Mouse (Mus musculus) B cell, adult 2 months (primary cell): Measurements from ENCODE around the gene As3mt.
A peak's percentile ranks its signal among the peaks of the same experiment; 100 is the strongest.

Experiments used
- DNase-seq, 2 experiments: peaks; one replicate each; pipeline ENCODE4 v3.0.0; 2022

As3mt gene

DNA sequence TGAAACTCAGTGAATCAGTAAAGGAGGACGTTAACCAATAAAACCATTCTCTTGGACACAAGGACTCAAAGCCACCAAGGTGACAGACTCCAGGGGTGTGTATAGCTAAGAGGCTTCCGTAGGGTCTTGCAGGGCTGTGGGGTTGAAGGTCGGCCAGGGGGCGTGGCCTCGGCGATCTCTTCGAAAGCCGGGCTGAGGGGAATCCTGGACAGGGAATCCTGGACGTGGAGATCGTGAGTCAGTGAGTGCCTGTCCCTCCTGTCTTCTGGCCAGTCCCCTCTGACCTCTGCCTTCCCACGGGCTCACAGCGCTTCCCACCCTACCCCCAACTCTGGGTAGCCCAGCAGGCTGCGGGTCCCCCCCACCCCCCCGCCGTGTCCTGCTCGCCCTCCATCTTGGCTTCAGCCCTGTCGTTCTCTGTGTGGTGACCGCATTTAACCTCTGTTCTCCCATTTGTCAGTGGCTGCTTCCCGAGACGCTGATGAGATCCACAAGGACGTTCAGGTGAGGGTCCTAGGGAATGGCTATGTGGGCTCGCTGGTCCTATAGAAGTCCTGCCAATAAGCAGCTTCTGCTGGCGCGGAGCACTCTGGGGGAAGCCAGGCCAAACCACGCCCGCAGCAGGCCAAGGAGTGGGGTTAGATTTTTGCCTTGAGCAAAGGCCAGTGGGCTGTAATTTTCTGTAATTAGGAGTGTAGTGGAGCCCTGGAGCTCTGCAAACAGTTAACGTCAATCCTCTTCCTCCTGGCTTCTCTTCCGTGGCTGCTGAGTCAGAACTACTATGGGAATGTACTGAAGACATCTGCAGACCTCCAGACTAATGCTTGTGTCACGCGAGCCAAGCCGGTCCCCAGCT, at the start of gene As3mt:
Gene As3mt, plus strand, starts transcription at position 163 of the 856 bp plus-strand sequence.
- peak; percentile 74 for DNase-seq

DNA sequence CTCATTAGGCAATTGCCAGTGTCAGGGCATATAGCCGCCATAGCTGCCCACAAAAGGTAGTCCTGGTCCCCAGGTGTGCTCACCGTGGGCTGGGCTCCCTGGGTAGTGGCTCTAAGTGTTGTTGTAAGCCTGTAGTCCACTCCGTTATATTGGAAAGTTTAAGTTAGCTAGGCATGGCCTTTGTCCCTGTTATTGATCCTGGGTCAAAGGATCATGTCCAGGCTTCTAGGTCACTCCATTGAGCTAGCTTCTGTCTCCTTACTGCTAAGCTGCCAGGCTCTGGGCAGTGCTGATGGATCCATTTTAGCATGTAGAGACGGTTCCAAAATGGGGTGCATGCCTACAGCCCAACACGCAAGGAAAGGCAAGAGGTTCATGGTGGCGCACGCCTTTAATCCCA, 48.9 kb upstream of the As3mt start:
- DNase-seq: no peak

GRCm38 (mm10) chr19:46658851-46659250, 48.4 kb upstream of the As3mt start:
- DNase-seq: no peak

GRCm38 (mm10) chr19:46661511-46661910, 45.7 kb upstream of the As3mt start:
- no peak for DNase-seq

- DNase-seq: no peak
These were observed 45.0 kb upstream of the As3mt start for GRCm38 (mm10) chr19:46662214-46662613.

DNA sequence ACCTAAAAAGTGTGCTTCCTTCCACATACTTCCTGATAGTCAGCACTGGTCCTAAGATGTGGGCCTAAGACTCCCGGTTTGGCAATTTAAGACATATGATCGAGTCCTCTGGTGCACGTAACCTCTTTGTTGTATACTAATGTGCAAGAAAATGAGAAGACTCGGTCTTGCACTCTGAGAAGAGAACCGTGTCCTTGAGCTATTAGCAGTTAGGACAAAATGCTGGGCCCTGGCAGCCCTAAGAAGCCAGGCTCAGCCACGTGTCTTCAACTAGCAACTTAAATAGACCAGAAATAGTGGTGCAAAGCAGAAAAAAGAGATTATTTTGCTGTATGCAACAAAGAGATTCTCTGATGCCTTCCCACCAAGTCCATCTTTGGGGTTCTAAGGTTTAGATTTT, 44.5 kb upstream of the As3mt start:
- DNase-seq: no peak

- no peak for DNase-seq
These were observed 41.8 kb upstream of the As3mt start for GRCm38 (mm10) chr19:46665474-46665873.

DNA sequence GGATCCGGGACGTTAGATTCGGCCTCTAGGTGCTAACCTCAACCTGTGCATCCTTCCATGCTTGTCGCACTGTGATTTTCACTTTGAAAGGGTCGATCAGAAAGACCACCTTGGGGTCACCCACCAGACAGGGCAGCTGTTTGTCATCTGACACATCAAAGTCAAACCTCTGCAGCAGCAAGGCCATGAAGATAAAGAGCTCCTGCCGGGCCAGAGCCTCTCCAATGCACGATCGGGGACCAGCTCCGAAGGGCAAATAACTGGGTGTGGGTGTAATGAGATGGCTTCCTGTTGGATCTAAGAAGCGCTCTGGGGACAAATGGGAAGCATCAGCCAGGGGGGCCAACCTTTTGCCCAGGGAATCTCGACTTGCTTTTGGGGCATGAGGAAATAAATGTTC, 40.0 kb upstream of the As3mt start:
- DNase-seq: no peak

GRCm38 (mm10) chr19:46668263-46668662, 39.0 kb upstream of the As3mt start:
- no peak for DNase-seq

GRCm38 (mm10) chr19:46669802-46670201, 37.5 kb upstream of the As3mt start:
- DNase-seq: no peak

DNA sequence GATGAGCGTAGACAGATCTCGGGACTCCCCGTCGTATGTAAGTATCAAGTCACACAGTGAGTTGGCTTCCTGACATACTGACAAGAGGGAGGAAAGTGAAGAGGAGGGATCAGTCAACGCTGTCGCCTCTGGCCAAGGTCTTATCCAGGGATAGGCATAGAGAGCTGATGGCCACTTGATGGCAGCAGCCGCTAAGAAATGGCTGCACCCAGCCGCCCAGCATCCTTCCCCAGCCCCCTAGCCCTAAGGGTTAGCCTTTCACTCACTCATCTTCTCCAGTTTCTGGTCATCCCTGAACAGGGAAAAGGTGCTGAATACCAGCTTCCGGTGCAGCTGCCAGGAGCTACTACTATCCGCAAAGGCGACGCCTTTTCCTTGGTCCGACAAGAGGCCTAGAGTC, 36.6 kb upstream of the As3mt start:
- peak; percentile 75 to 76 for DNase-seq

GRCm38 (mm10) chr19:46672766-46673418, 34.4 kb upstream of the As3mt start, which contains the start of gene Cyp17a1:
TSS of gene Cyp17a1 (minus strand) at chr19:46673172.
- DNase-seq: no peak

GRCm38 (mm10) chr19:46675641-46676040, 31.6 kb upstream of the As3mt start:
- no peak for DNase-seq

- DNase-seq: no peak
These were observed 27.4 kb upstream of the As3mt start for GRCm38 (mm10) chr19:46679720-46680383.

DNA sequence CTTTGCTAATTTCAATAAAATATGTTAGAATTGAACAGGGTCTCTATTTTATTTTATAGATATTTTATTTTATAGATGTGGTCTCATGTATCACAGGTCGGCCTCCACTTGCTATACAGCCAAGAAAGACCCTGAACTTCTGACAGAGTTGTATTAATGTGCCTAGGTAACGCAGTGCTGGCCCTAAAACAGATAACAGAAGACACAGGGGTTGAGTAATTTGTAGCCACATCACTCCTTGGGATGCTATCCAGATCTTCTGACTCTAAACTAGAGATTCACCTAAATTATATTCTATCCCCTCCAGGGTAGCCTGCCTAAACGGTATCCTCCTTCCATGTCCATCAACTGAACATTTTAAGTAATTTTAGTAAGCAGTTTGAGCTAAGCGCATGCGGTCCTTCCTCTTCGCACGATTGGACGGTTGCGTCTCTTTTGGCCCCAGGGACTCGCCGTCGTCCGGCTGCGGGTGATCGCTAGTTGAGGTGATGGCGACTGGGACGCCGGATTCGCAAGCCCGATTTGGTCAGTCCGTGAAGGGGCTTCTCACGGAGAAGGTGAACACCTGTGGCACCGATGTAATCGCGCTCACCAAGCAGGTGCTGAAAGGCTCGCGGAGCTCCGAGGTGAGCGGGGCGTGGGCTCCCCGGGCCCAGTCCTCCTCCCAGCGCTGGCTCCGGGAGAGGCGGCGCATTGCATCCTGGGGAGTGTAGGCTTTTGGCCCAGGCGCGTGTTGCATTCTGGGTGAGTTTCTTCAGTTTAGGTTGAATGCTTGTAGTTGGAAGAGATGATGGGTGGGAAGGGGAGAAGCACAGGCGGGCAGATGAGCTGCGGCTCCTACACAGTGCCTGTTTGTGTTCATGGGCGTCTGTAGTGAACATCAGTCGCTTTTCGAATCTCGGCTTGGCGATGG, 17.5 kb upstream of the As3mt start, which contains the start of gene Borcs7:
Gene Borcs7, plus strand, starts transcription at position 447 of the 913 bp plus-strand sequence.
- peak; percentile 86 to 87 for DNase-seq

GRCm38 (mm10) chr19:46690387-46690786, 16.9 kb upstream of the As3mt start:
- no peak for DNase-seq

DNA sequence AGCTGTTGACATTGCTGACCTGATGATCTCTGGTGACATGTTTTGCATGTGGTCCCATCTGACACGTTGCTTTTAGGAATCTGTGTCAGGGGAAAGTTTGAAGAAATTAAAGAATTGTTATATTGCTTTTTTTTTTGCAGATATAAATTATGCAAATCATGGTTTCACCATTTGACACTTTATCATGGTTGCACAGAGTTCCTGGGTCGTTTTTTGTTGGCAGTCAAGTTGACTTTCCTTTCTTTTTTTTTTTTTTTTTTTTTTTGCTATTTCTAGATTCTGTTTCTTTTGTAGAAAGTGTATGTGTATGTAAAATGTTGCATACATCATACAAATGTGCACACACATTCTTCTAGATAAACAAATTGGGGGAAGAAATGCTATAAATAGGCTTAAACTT, 16.2 kb upstream of the As3mt start:
- DNase-seq: no peak

DNA sequence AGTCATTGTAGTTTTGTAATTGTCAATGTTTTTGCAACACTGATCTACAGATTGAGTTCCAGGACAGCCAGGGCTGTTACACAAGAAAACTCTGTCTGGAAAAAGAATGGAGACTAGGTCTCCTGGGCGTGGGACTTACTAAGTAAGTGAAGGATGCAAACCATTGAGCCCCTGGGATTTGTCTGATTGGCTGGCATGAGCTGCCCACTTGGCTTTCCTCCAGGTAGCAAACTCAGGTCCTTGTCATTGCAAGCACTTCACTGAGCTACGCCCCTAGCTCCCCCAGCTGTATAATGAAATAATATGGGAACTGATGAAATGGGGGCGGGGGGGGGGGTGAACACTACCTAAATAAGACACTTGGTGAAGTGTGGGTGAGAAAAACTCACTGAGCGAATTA, 14.1 kb upstream of the As3mt start:
- DNase-seq: no peak

DNA sequence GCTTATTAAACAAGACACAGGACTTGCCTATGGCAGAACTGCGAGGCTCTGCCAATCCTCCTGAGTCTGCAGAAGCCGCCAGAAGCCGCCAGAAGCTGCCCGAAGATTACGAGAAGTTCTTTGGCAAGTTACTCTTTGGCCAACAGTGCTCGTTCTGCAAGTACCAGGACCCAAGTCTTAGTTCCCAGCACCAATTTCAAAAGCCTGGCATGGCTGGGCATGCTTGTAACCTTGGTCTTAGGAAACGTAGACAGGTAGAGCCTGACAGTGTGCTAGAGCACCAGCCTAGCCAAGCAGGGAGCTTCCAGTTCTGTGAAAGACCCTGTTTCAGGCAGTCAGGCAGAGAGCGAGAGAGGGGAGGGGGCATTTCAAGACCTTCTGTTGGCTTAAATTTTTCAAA, 10.8 kb upstream of the As3mt start:
- DNase-seq: no peak

GRCm38 (mm10) chr19:46696943-46697342, 10.3 kb upstream of the As3mt start:
- DNase-seq: no peak

DNA sequence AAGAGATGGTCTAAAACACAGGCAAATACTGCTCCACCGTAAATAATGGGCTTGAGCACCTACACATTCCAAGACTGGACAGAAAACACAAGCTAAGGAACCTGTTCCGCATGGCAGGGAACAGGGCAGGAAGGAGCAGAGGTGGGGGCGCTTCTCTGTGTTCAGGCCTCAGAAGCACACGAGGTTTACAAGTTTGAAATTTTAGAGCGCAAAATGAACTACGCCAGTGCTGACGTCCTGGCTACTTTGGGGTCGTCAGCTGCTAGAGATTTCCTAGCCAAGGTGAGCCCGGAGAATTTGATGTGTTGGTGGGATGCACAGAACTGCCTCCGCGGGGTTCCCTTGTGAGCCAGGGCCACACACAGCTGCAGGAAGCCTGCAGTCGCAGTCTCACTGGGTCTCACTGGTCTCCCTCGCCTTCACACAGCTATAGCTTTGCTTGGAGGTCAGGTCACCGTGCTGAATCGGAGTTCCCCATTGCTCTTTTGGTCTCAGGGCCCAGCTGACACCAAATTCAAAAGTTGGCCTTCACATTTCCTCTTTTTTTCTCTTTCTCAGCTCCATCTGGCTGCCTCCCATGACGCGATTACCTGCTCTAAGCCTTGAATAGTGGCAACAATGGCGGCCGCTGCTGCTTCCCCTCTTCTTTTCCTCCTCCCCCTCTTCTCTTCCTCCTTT, 9.3 kb upstream of the As3mt start:
- DNase-seq: peak; percentile 63 to 70

DNA sequence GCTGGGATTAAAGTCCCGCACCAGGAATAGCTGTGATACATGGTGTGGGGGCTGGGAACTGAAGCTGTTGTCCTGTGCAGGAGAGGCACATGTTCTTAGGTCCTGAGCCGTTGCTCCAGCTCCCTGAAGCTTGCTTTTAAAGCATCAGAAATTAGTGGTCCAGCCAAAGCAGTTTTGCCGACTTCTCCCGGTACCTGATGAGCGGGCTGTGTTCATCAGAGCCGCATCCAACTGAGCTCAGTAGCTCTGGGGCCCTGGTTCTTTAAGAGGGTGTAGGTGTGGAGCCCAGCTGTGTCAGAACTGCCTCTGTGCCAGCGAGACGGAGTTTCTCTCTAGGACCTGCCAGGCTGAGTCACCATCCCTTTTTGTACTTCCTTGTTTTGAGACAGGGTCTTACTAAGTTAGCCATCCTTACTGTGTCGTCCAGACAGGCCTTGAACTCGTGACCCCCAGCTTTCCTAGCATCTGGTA, 8.2 kb upstream of the As3mt start:
- DNase-seq: peak; percentile 35 to 38
